Mouse (Mus musculus) heart, adult 2 months (tissue): Measurements from ENCODE around the gene Rab1a.

Experiments used
- CTCF ChIP-seq: fragments of 200-600 bp; IDR thresholded peaks from 2 replicates; pipeline ENCODE4 v1.8.1; 2022; ENCODE audit warnings: antibody characterized with exemption, mild to moderate bottlenecking, moderate library complexity
- POLR2A ChIP-seq: fragments of 200-500 bp; IDR thresholded peaks from 2 replicates; pipeline ENCODE4 v1.6.1; 2011; ENCODE audit warnings: mild to moderate bottlenecking, low read depth, low read length, control low read depth; ENCODE audit not compliant: insufficient read depth

GRCm38 (mm10) chr11:20204321-20204720 lies 3.1 kb downstream of the Rab1a start:
- TF ChIP-seq CTCF (no peak), POLR2A (no peak)
